Mouse (Mus musculus): Measurements from ENCODE around the gene Gm12845. TPM values are rescaled to one million over a fixed set of nuclear protein-coding genes. Genes with fewer than 3 reads are reported as not detected.

The Gm12845 gene
- total RNA-seq, 2 experiments from 2014 or later = not detected

Other genes with a start within 250 kb of the Gm12845 start
- gene Rnf220, start 227.4 kb upstream of the Gm12845 start, total RNA-seq (2021) = 10 to 100 TPM; 65.9 to 69.9 TPM
- gene Eri3, start 174.0 kb upstream of the Gm12845 start, total RNA-seq (2021) = 100 to 1,000 TPM in 1 of 2 experiments, 10 to 100 TPM in 1; 98.8 to 101 TPM
- gene Dmap1, start 42.1 kb upstream of the Gm12845 start, total RNA-seq (2021) = 10 to 100 TPM; 25.7 to 29.5 TPM
- not detected for gene Klf17, start 41.2 kb downstream of the Gm12845 start, total RNA-seq (2021)
- 1 to 10 TPM; 6.1 to 6.9 TPM for gene Slc6a9, start 110.1 kb downstream of the Gm12845 start, total RNA-seq (2021)
- under 1 TPM; 0.59 to 0.91 TPM for gene Ccdc24, start 148.1 kb downstream of the Gm12845 start, total RNA-seq (2021)
- 10 to 100 TPM; 25.7 to 27.4 TPM for gene B4galt2, start 159.1 kb downstream of the Gm12845 start, total RNA-seq (2021)
- gene Atp6v0b, start 162.9 kb downstream of the Gm12845 start, total RNA-seq (2021) = 10 to 100 TPM; 67.0 to 70.8 TPM
- 1 to 10 TPM; 4.6 to 5.3 TPM for gene Dph2, start 167.6 kb downstream of the Gm12845 start, total RNA-seq (2021)
- 100 to 1,000 TPM; 124 to 135 TPM for gene Ipo13, start 190.6 kb downstream of the Gm12845 start, total RNA-seq (2021)
- 1 to 10 TPM; 1.4 to 2.0 TPM for gene Artn, start 205.4 kb downstream of the Gm12845 start, total RNA-seq (2021)

Data from gastrocnemius, postnatal 4 days (tissue).